Mouse (Mus musculus) midbrain, embryonic 12.5 days (tissue): ENCODE results near the gene Ccdc127. TPM values are rescaled to one million over a fixed set of nuclear protein-coding genes. Genes with fewer than 3 reads are reported as not detected.

ENCODE experiments used
- ATAC-seq: fragments of 200-750 bp; cut with Nextera tagmentation; 2 replicates; pipeline ENCODE4 v1.8.0; 2017; ENCODE audit warnings: low read depth, moderate TSS enrichment, moderate library complexity; ENCODE audit not compliant: low FRiP score
- H3K27ac ChIP-seq: fragments of 300-500 bp; sonication (generic); replicated peaks from 2 replicates; pipeline ENCODE4 v1.5.1; 2016; ENCODE audit warnings: mild to moderate bottlenecking
- H3K27me3 ChIP-seq: fragments of 300-500 bp; sonication (generic); 2 replicates; pipeline ENCODE4 v1.6.1; 2016; ENCODE audit warnings: mild to moderate bottlenecking
- H3K36me3 ChIP-seq: fragments of 300-500 bp; sonication (generic); 2 replicates; pipeline ENCODE4 v1.6.1; 2016
- H3K4me1 ChIP-seq: fragments of 300-500 bp; sonication (generic); 2 replicates; pipeline ENCODE4 v1.6.1; 2016
- H3K4me2 ChIP-seq: fragments of 300-500 bp; sonication (generic); replicated peaks from 2 replicates; pipeline ENCODE4 v1.6.1; 2016; ENCODE audit warnings: mild to moderate bottlenecking, moderate library complexity
- H3K4me3 ChIP-seq: fragments of 300-500 bp; sonication (generic); 2 replicates; pipeline ENCODE4 v1.5.1; 2016; ENCODE audit warnings: mild to moderate bottlenecking
- H3K9ac ChIP-seq: fragments of 300-500 bp; sonication (generic); replicated peaks from 2 replicates; pipeline ENCODE4 v1.6.1; 2016; ENCODE audit warnings: mild to moderate bottlenecking, moderate library complexity
- H3K9me3 ChIP-seq: fragments of 300-500 bp; sonication (generic); 2 replicates; pipeline ENCODE4 v1.6.1; 2016; ENCODE audit warnings: mild to moderate bottlenecking
- WGBS: fragments of 180-500 bp; shearing (Covaris S2); methylation state at CpG from one replicate; pipeline ENCODE4 v1.1.7; 2016; 5-methylcytosine and 5-hydroxymethylcytosine counted together
- microRNA counts: library from miRNA; unstranded; fragments of <30 nt; microRNA quantifications from one replicate; lab custom pipeline; 2017
- microRNA-seq: library from miRNA; unstranded; fragments of <30 nt; microRNA quantifications from one replicate; pipeline ENCODE4, GENCODE M21; 2017
- polyA plus RNA-seq: library from polyadenylated mRNA; unstranded; fragments of >200 nt; fragmentation: Nextera tagmentation; extraction: Ambion mirVana; gene quantifications from 2 replicates; pipeline ENCODE4 v1.2.1, GENCODE M21; 2016

Gene Ccdc127
- polyA plus RNA-seq, 1 experiment from 2014 or later = 57.5 TPM

- H3K27ac ChIP-seq = no peak within 1 kb of the TSS
- no peaks in the 10 kb centered on the region for H3K4me1 ChIP-seq
- H3K4me3 ChIP-seq = no peak within 1 kb of the TSS
- no peaks in the 10 kb centered on the region for H3K27me3 ChIP-seq
- H3K4me2 ChIP-seq = peak within 1 kb of the TSS; percentile 19; the same call in 1 of the 2 replicates
- 11% methylated on average over 11 of the region's 11 CpGs for WGBS
- no peak within 1 kb of the TSS for H3K9ac ChIP-seq
- no peaks in the 10 kb centered on the region for H3K36me3 ChIP-seq
- ATAC-seq = no peak
- no peaks in the 10 kb centered on the region for H3K9me3 ChIP-seq
These were observed 49.3 kb downstream of the Ccdc127 start, which contains the start of gene Ftl1-ps1 for GRCm38 (mm10) chr13:74399298-74399839. Ftl1-ps1 (plus strand) TSS chr13:74399694.

MicroRNA genes within 50 kb of the gene (microRNA counts, 519-probe panel; counts per million panel counts)
- microRNA mmu-miR-692 (lab: Ali Mortazavi, UCI) = not detected

Small RNAs within 50 kb of the gene (microRNA-seq; reads per million reads assigned to microRNA genes)
- gene Mir692-3 = not detected

Other genes with a start within 250 kb of the Ccdc127 start
- gene Slc9a3, start 228.9 kb upstream of the Ccdc127 start, polyA plus RNA-seq = 0.04 TPM in 2 replicates
- gene Exoc3, start 141.6 kb upstream of the Ccdc127 start, polyA plus RNA-seq = 82.4 and 89.2 TPM in 2 replicates
- gene Ahrr, start 58.0 kb upstream of the Ccdc127 start, polyA plus RNA-seq = 1.1 and 1.7 TPM in 2 replicates
- 103 and 114 TPM in 2 replicates for gene Pdcd6, start 32.7 kb upstream of the Ccdc127 start, polyA plus RNA-seq
- gene Sdha, start within 50 bp of the Ccdc127 start, polyA plus RNA-seq = 219 and 223 TPM in 2 replicates
- not detected in 2 replicates for gene Lrrc14b, start 13.7 kb downstream of the Ccdc127 start, polyA plus RNA-seq
- 3.5 and 3.7 TPM in 2 replicates for gene Zfp72, start 40.5 kb downstream of the Ccdc127 start, polyA plus RNA-seq
- gene Ftl1-ps1, start 49.4 kb downstream of the Ccdc127 start, polyA plus RNA-seq = 95.2 and 103 TPM in 2 replicates
- gene Zfp825, start 143.7 kb downstream of the Ccdc127 start, polyA plus RNA-seq = 20.4 and 21.6 TPM in 2 replicates